Mouse (Mus musculus): ENCODE measurements around the gene 2210016L21Rik. TPM values are rescaled to one million over a fixed set of nuclear protein-coding genes. Genes with fewer than 3 reads are reported as not detected.

2210016L21Rik gene
- polyA plus RNA-seq, 1 experiment from 2014 or later: 40.3 TPM

Other genes starting within 250 kb of the 2210016L21Rik start
- 7.9 and 11.4 TPM in 2 replicates for gene Tchp, start 234.4 kb upstream of the 2210016L21Rik start, polyA plus RNA-seq (2014; fragmentation: Nextera tagmentation; extraction: Ambion mirVana)
- gene Ankrd13a, start 167.5 kb upstream of the 2210016L21Rik start, polyA plus RNA-seq (2014; fragmentation: Nextera tagmentation; extraction: Ambion mirVana): 81.2 and 96.5 TPM in 2 replicates
- gene Git2, start 166.6 kb upstream of the 2210016L21Rik start, polyA plus RNA-seq (2014; fragmentation: Nextera tagmentation; extraction: Ambion mirVana): 37.5 and 46.1 TPM in 2 replicates
- 70.3 and 75.6 TPM in 2 replicates for gene 1500011B03Rik, start 118.7 kb upstream of the 2210016L21Rik start, polyA plus RNA-seq (2014; fragmentation: Nextera tagmentation; extraction: Ambion mirVana)
- not detected in 2 replicates for gene 4930519G04Rik, start 88.5 kb upstream of the 2210016L21Rik start, polyA plus RNA-seq (2014; fragmentation: Nextera tagmentation; extraction: Ambion mirVana)
- 0.12 TPM in 1 of 2 replicates, not detected in the other for gene Gm9936, start 83.5 kb upstream of the 2210016L21Rik start, polyA plus RNA-seq (2014; fragmentation: Nextera tagmentation; extraction: Ambion mirVana)
- 4.1 and 4.4 TPM in 2 replicates for gene Oasl2, start 45.2 kb upstream of the 2210016L21Rik start, polyA plus RNA-seq (2014; fragmentation: Nextera tagmentation; extraction: Ambion mirVana)
- gene Oasl1, start 18.9 kb upstream of the 2210016L21Rik start, polyA plus RNA-seq (2014; fragmentation: Nextera tagmentation; extraction: Ambion mirVana): 0.36 and 0.55 TPM in 2 replicates
- gene Hnf1a, start 28.9 kb downstream of the 2210016L21Rik start, polyA plus RNA-seq (2014; fragmentation: Nextera tagmentation; extraction: Ambion mirVana): 2.7 and 4.1 TPM in 2 replicates
- gene Sppl3, start 69.0 kb downstream of the 2210016L21Rik start, polyA plus RNA-seq (2014; fragmentation: Nextera tagmentation; extraction: Ambion mirVana): 14.8 and 17.6 TPM in 2 replicates
- 19.5 and 25.1 TPM in 2 replicates for gene Gm10401, start 156.1 kb downstream of the 2210016L21Rik start, polyA plus RNA-seq (2014; fragmentation: Nextera tagmentation; extraction: Ambion mirVana)
- 35.5 and 37.4 TPM in 2 replicates for gene Acads, start 177.2 kb downstream of the 2210016L21Rik start, polyA plus RNA-seq (2014; fragmentation: Nextera tagmentation; extraction: Ambion mirVana)
- 26.8 and 27.3 TPM in 2 replicates for gene Unc119b, start 192.8 kb downstream of the 2210016L21Rik start, polyA plus RNA-seq (2014; fragmentation: Nextera tagmentation; extraction: Ambion mirVana)
- 56.2 and 59.5 TPM in 2 replicates for gene Mlec, start 216.0 kb downstream of the 2210016L21Rik start, polyA plus RNA-seq (2014; fragmentation: Nextera tagmentation; extraction: Ambion mirVana)